Mouse (Mus musculus) lung, postnatal 0 days (tissue): ENCODE data around the gene Eif1. TPM values are rescaled to one million over a fixed set of nuclear protein-coding genes. Genes with fewer than 3 reads are reported as not detected.
"Not testable (repeated sequence)": the region's sequence is repeated elsewhere in the genome, so short reads cannot be mapped to it uniquely, and the experiment has no call there.

Source experiments
- ATAC-seq: fragments of 200-750 bp; cut with Nextera tagmentation; 2 replicates; pipeline ENCODE4 v1.8.0; 2017; ENCODE audit warnings: moderate library complexity
- DNase-seq: peaks from one replicate; pipeline ENCODE4 v3.0.0-alpha.2; 2016; ENCODE audit warnings: low spot score
- H3K27ac ChIP-seq: fragments of 300-500 bp; sonication (generic); 2 replicates; pipeline ENCODE4 v1.5.1; 2014; ENCODE audit warnings: antibody characterized with exemption, mild to moderate bottlenecking, low read length, mixed read lengths
- H3K27me3 ChIP-seq: fragments of 300-500 bp; sonication (generic); replicated peaks from 2 replicates; pipeline ENCODE4 v1.6.1; 2014; ENCODE audit warnings: low read length, mixed read lengths; ENCODE audit not compliant: insufficient read depth
- H3K36me3 ChIP-seq: fragments of 300-500 bp; sonication (generic); 2 replicates; pipeline ENCODE4 v1.6.1; 2014; ENCODE audit warnings: low read length, mixed read lengths; ENCODE audit not compliant: insufficient read depth
- H3K4me1 ChIP-seq: fragments of 300-500 bp; sonication (generic); 2 replicates; pipeline ENCODE4 v1.6.1; 2014; ENCODE audit warnings: antibody characterized with exemption, low read depth, low read length, mixed read lengths; ENCODE audit not compliant: insufficient read depth
- H3K4me2 ChIP-seq: fragments of 300-500 bp; sonication (generic); replicated peaks from 2 replicates; pipeline ENCODE4 v1.6.1; 2014; ENCODE audit warnings: low read depth, mild to moderate bottlenecking, low read length, moderate library complexity, mixed read lengths
- H3K4me3 ChIP-seq: fragments of 300-500 bp; sonication (generic); 2 replicates; pipeline ENCODE4 v1.5.1; 2014; ENCODE audit warnings: low read depth, low read length
- H3K9ac ChIP-seq: fragments of 300-500 bp; sonication (generic); replicated peaks from 2 replicates; pipeline ENCODE4 v1.6.1; 2014; ENCODE audit warnings: low read depth, mild to moderate bottlenecking
- H3K9me3 ChIP-seq: fragments of 300-500 bp; sonication (generic); 2 replicates; pipeline ENCODE4 v1.6.1; 2016; ENCODE audit warnings: low read length, mixed read lengths
- CTCF ChIP-seq: IDR thresholded peaks from 2 replicates; pipeline ENCODE4 v1.5.1; 2016; ENCODE audit warnings: antibody characterized with exemption, mild to moderate bottlenecking
- EP300 ChIP-seq: IDR thresholded peaks from 2 replicates; pipeline ENCODE4 v1.6.1; 2016; ENCODE audit warnings: antibody characterized with exemption, mild to moderate bottlenecking, control low read depth
- WGBS: fragments of 180-500 bp; shearing (Covaris S2); extraction: QIAGEN DNeasy Blood & Tissue Kit; methylation state at CpG from one replicate; pipeline ENCODE4 v1.1.7; 2014; 5-methylcytosine and 5-hydroxymethylcytosine counted together
- polyA plus RNA-seq: library from polyadenylated mRNA; unstranded; fragments of >200 nt; fragmentation: Nextera tagmentation; extraction: Ambion mirVana; gene quantifications from 2 replicates; pipeline ENCODE4 v1.2.1, GENCODE M21; 2015

Gene Eif1
- polyA plus RNA-seq, 1 experiment from 2014 or later, result 2,114 TPM

DNA sequence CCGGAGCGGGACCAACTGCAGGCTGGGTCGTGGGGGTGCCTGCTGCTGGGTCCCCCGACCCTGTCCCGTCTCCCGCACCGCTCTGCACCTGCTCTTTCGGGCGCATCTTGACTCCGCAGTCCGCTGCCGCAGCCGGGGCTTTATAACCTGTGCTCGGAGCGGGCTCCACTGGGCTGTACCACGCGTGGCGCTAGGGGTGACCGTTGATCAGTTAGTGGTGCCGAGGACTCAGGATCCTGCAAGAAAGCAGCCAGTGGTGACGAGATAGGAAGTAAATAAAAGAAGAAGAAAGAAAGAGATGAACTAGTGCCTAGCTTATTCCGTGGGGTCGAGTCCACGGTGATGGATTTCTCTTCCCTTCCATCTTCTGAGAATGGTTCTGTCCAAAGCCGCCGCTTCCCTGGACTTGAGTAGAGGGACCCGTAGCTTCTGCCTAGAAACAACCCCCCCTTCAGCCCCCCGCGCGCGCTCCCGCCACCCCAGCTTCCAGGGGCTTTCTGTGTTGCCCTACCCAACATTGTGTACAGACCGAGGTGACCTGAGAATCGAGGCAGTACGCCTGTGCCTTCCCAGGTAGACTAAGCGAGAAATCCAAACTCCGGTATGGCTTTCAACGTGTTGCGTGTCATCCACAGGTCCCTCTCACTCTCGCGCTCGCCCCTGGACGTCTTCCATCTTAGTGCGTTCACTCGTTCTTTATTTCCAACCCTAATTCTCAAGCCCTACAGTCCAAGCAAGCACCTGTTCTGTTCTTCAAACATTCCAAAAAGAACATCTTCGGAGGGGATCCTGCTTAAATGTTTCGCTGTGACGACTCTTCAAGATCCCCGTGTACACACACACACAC is 36.5 kb downstream of the Eif1 start, which contains the start of gene Hap1:
Gene Hap1, minus strand, starts transcription at position 157 of the 847 bp plus-strand sequence.
- peak within 1 kb of the TSS; percentile 99 for H3K4me2 ChIP-seq
- H3K4me3 ChIP-seq, result peak within 1 kb of the TSS; percentile 65
- ATAC-seq (peak; percentile 75), DNase-seq (peak; percentile 76)
- peak within 1 kb of the TSS; percentile 6; the same call in 1 of the 2 replicates for H3K27ac ChIP-seq
- H3K9ac ChIP-seq, result peak within 1 kb of the TSS; percentile 48
- TF ChIP-seq EP300 (no peak), CTCF (0 out of 2 replicates have a peak, but pooled peaks have one; percentile 14)
- no peaks in the 10 kb centered on the region for H3K4me1 ChIP-seq
- no peaks in the 10 kb centered on the region for H3K9me3 ChIP-seq
- H3K27me3 ChIP-seq, result peaks cover 9% of the 10 kb centered on the region; the same call in 1 of the 2 replicates
- H3K36me3 ChIP-seq, result no peaks in the 10 kb centered on the region
- WGBS, result 4% methylated on average over 49 of the region's 49 CpGs

DNA sequence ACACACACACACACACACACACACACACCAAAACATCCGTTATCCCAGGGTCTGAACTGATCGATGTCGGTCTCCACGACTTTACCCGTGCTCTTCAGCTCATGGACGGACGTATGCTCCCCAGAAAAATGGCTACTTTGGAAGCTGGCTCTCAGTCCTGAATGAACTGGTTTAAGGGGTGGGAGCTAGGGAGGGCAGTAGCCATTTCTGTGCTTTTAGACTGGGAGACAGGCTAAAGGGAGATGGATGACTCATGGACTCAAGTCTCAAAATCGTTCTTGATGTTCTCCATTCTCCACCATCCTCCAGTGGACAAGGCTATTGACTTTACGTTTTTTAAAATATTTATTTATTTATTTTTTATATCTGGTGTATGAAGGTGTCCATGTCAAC is 37.1 kb downstream of the Eif1 start:
- 14% methylated on average over 9 of the region's 9 CpGs for WGBS

DNA sequence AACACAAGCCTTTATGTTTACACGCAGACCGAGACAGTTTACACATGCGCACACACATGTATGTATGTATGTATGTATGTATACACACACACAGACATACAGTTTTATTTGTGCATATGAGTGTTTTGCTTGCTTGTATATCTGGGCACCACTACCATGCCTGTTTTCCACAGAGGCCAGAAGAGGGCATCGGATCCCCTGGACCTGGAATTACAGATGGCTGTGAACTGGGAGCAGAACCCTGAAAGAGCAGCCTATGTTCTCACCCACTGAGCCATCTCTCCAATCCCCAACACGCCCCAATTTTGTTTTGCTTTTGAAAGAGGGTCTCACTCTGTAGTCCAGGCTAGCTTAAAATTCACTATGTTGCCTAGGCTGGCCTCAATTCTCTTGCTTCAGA is 37.7 kb downstream of the Eif1 start:
- H3K4me2 ChIP-seq, result no peak overlapping the region
- H3K36me3 ChIP-seq, result no peaks in the 10 kb centered on the region
- H3K9me3 ChIP-seq, result no peaks in the 10 kb centered on the region
- no peaks in the 10 kb centered on the region for H3K4me1 ChIP-seq
- H3K27ac ChIP-seq, result no peak overlapping the region
- H3K9ac ChIP-seq, result no peak overlapping the region
- TF ChIP-seq EP300 (no peak), CTCF (peak; percentile 38)
- no peak for ATAC-seq
- peaks cover 9% of the 10 kb centered on the region; the same call in 1 of the 2 replicates for H3K27me3 ChIP-seq
- no peak overlapping the region for H3K4me3 ChIP-seq
- no peak for DNase-seq
- 50% methylated on average over 5 of the region's 5 CpGs for WGBS

More for the DNA sequence above, 37.1 kb downstream of the Eif1 start:
- Histone ChIP-seq H3K36me3 (no peaks in the 10 kb centered on the region), H3K9me3 (no peaks in the 10 kb centered on the region), H3K27me3 (peaks cover 9% of the 10 kb centered on the region; the same call in 1 of the 2 replicates), H3K27ac (no peak overlapping the region), H3K9ac (no peak overlapping the region), H3K4me1 (no peaks in the 10 kb centered on the region), H3K4me3 (peak overlapping the region; percentile 65; the same call in 1 of the 2 replicates), H3K4me2 (peak overlapping the region; percentile 99)
- DNase-seq, result no peak
- no peak for TF ChIP-seq CTCF
- TF ChIP-seq EP300, result no peak
- ATAC-seq, result no peak

GRCm38 (mm10) chr11:100360175-100360574 is 40.5 kb downstream of the Eif1 start:
- 68% methylated on average over 6 of the region's 6 CpGs for WGBS
- H3K27ac ChIP-seq, result no peak overlapping the region
- TF ChIP-seq CTCF (peak; percentile 26), EP300 (no peak)
- no peak overlapping the region for H3K4me2 ChIP-seq
- H3K36me3 ChIP-seq, result no peaks in the 10 kb centered on the region
- DNase-seq (no peak), ATAC-seq (no peak)
- no peaks in the 10 kb centered on the region for H3K4me1 ChIP-seq
- H3K9ac ChIP-seq, result no peak overlapping the region
- no peaks in the 10 kb centered on the region for H3K9me3 ChIP-seq
- 0 out of 2 replicates have a peak, but pooled peaks cover 9% of the 10 kb centered on the region for H3K27me3 ChIP-seq
- H3K4me3 ChIP-seq, result no peak overlapping the region

DNA sequence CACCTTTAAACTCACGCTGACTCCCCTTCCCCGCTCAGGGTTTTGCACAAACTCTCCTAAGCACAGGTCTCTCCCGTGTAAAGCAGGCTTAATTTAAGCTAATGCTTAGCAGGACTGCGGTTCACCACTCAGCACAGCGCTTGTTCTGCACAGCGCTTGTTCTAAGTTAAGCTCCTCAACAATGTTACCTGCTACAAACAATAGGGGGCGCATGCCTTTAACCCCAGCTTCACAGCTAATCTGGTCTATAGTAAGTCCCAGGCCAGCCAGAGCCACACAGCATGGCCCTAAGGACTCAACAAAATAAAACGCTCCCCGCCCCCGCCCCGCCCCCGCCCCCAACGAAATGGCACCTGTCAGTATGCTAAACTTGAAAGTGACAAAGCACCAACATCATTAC is 41.4 kb downstream of the Eif1 start:
- H3K36me3 ChIP-seq, H3K27ac ChIP-seq, ATAC-seq, H3K4me3 ChIP-seq, H3K9me3 ChIP-seq, H3K4me1 ChIP-seq, H3K9ac ChIP-seq, DNase-seq, H3K4me2 ChIP-seq, H3K27me3 ChIP-seq: not testable (repeated sequence)
- no CpG with 5 or more reads among the region's 13 CpGs for WGBS

GRCm38 (mm10) chr11:100362209-100362978 is 42.7 kb downstream of the Eif1 start:
- peak; percentile 39; the same call in 1 of the 2 replicates for ATAC-seq

More at GRCm38 (mm10) chr11:100362209-100362978, 42.7 kb downstream of the Eif1 start:
- Histone ChIP-seq H3K4me2 (no peak overlapping the region), H3K36me3 (no peaks in the 10 kb centered on the region), H3K27me3 (0 out of 2 replicates have a peak, but pooled peaks cover 5% of the 10 kb centered on the region), H3K9me3 (no peaks in the 10 kb centered on the region), H3K27ac (no peak overlapping the region), H3K9ac (no peak overlapping the region), H3K4me1 (no peaks in the 10 kb centered on the region), H3K4me3 (no peak overlapping the region)
- DNase-seq, result peak; percentile 75
- WGBS, result 11% methylated on average over 8 of the region's 8 CpGs
- no peak for TF ChIP-seq EP300
- peak; percentile 92 for TF ChIP-seq CTCF
